Mouse (Mus musculus): ENCODE results near the gene Phpt1. TPM values are rescaled to one million over a fixed set of nuclear protein-coding genes. Genes with fewer than 3 reads are reported as not detected.

Gene Phpt1
- polyA plus RNA-seq, 1 experiment = 4.7 TPM

GRCm38 (mm10) chr2:25577951-25578795 lies 3.1 kb upstream of the Phpt1 start:
- H3K4me3 ChIP-seq (replicated peaks) = peak overlapping the region; percentile 86
- peaks cover 86% of the 10 kb centered on the region for H3K4me1 ChIP-seq
- peaks cover 61% of the 10 kb centered on the region for H3K27me3 ChIP-seq (replicated peaks)
- TF ChIP-seq FLI1 (IDR thresholded peaks at IDR 0.05; ENCODE audit: low read length) = no peak
- no peak for TF ChIP-seq GATA1 (IDR thresholded peaks at IDR 0.05; ENCODE audit: borderline replicate concordance, low read length)
- H3K9me3 ChIP-seq = peaks cover 39% of the 10 kb centered on the region
- H3K36me3 ChIP-seq (replicated peaks; ENCODE audit: low read length) = peaks cover 8% of the 10 kb centered on the region

- Histone ChIP-seq H3K27me3 (replicated peaks) (peaks cover 61% of the 10 kb centered on the region), H3K4me1 (peaks cover 86% of the 10 kb centered on the region), H3K36me3 (replicated peaks; ENCODE audit: low read length) (no peaks in the 10 kb centered on the region), H3K4me3 (replicated peaks) (peak overlapping the region; percentile 86), H3K9me3 (peaks cover 39% of the 10 kb centered on the region)
- TF ChIP-seq GATA1 (IDR thresholded peaks at IDR 0.05; ENCODE audit: borderline replicate concordance, low read length) (no peak), FLI1 (IDR thresholded peaks at IDR 0.05; ENCODE audit: low read length) (no peak)
Observed at GRCm38 (mm10) chr2:25576965-25577891, 2.2 kb upstream of the Phpt1 start.

- Histone ChIP-seq H3K4me3 (replicated peaks) (no peak overlapping the region), H3K36me3 (replicated peaks; ENCODE audit: low read length) (peaks cover 3% of the 10 kb centered on the region), H3K27me3 (replicated peaks) (peaks cover 60% of the 10 kb centered on the region), H3K9me3 (peaks cover 39% of the 10 kb centered on the region), H3K4me1 (peaks cover 77% of the 10 kb centered on the region)
- TF ChIP-seq GATA1 (IDR thresholded peaks at IDR 0.05; ENCODE audit: borderline replicate concordance, low read length) (no peak), FLI1 (IDR thresholded peaks at IDR 0.05; ENCODE audit: low read length) (no peak)
Observed at GRCm38 (mm10) chr2:25576028-25576850, 1.2 kb upstream of the Phpt1 start.

- TF ChIP-seq GATA1 (IDR thresholded peaks at IDR 0.05; ENCODE audit: borderline replicate concordance, low read length) = no peak
- TF ChIP-seq FLI1 (IDR thresholded peaks at IDR 0.05; ENCODE audit: low read length) = no peak
- Histone ChIP-seq H3K27me3 (replicated peaks) (peaks cover 53% of the 10 kb centered on the region), H3K4me3 (replicated peaks) (peak overlapping the region; percentile 93), H3K36me3 (replicated peaks; ENCODE audit: low read length) (peaks cover 7% of the 10 kb centered on the region), H3K4me1 (peaks cover 72% of the 10 kb centered on the region), H3K9me3 (peaks cover 39% of the 10 kb centered on the region)
Observed at GRCm38 (mm10) chr2:25575432-25576027, 506 bp upstream of the Phpt1 start.

GRCm38 (mm10) chr2:25574136-25574535 lies 888 bp downstream of the Phpt1 start:
- TF ChIP-seq GATA1 (IDR thresholded peaks at IDR 0.05; ENCODE audit: borderline replicate concordance, low read length) (no peak), FLI1 (IDR thresholded peaks at IDR 0.05; ENCODE audit: low read length) (no peak)
- Histone ChIP-seq H3K4me3 (replicated peaks) (peak overlapping the region; percentile 93), H3K36me3 (replicated peaks; ENCODE audit: low read length) (peaks cover 18% of the 10 kb centered on the region), H3K9me3 (peaks cover 31% of the 10 kb centered on the region), H3K4me1 (peaks cover 58% of the 10 kb centered on the region), H3K27me3 (replicated peaks) (peaks cover 39% of the 10 kb centered on the region)

- Histone ChIP-seq H3K4me3 (replicated peaks) (no peak overlapping the region), H3K36me3 (replicated peaks; ENCODE audit: low read length) (peaks cover 28% of the 10 kb centered on the region), H3K9me3 (peaks cover 20% of the 10 kb centered on the region), H3K4me1 (peaks cover 47% of the 10 kb centered on the region), H3K27me3 (replicated peaks) (peaks cover 28% of the 10 kb centered on the region)
- TF ChIP-seq FLI1 (IDR thresholded peaks at IDR 0.05; ENCODE audit: low read length) = no peak
Observed at GRCm38 (mm10) chr2:25573068-25573467, 2.0 kb downstream of the Phpt1 start.

GRCm38 (mm10) chr2:25571221-25571620 lies 3.8 kb downstream of the Phpt1 start:
- Histone ChIP-seq H3K9me3 (peaks cover 2% of the 10 kb centered on the region; the same call in 1 of the 2 replicates), H3K4me1 (peaks cover 36% of the 10 kb centered on the region), H3K36me3 (replicated peaks; ENCODE audit: low read length) (peaks cover 44% of the 10 kb centered on the region), H3K27me3 (replicated peaks) (peaks cover 10% of the 10 kb centered on the region), H3K4me3 (replicated peaks) (no peak overlapping the region)
- TF ChIP-seq FLI1 (IDR thresholded peaks at IDR 0.05; ENCODE audit: low read length) (no peak), GATA1 (IDR thresholded peaks at IDR 0.05; ENCODE audit: borderline replicate concordance, low read length) (no peak)

- TF ChIP-seq GATA1 (IDR thresholded peaks at IDR 0.05; ENCODE audit: borderline replicate concordance, low read length) (no peak), FLI1 (IDR thresholded peaks at IDR 0.05; ENCODE audit: low read length) (no peak)
- Histone ChIP-seq H3K9me3 (no peaks in the 10 kb centered on the region), H3K27me3 (replicated peaks) (no peaks in the 10 kb centered on the region), H3K4me1 (peaks cover 21% of the 10 kb centered on the region), H3K4me3 (replicated peaks) (no peak overlapping the region), H3K36me3 (replicated peaks; ENCODE audit: low read length) (peaks cover 63% of the 10 kb centered on the region)
Observed at GRCm38 (mm10) chr2:25569323-25569722, 5.7 kb downstream of the Phpt1 start.
